Mouse (Mus musculus) MEL (cell line): ENCODE data around the gene Exph5. TPM values are rescaled to one million over a fixed set of nuclear protein-coding genes. Genes with fewer than 3 reads are reported as not detected.

ENCODE experiments used
- DNase-seq: peaks from one replicate; pipeline ENCODE4 v3.0.0; 2011; ENCODE audit warnings: low read depth, low spot score
- H3K27ac ChIP-seq: 2 replicates; pipeline ENCODE4 v1.5.1; 2012; ENCODE audit warnings: low read depth, mild to moderate bottlenecking, control low read depth, low read length, moderate library complexity; ENCODE audit not compliant: control insufficient read depth
- H3K27me3 ChIP-seq, 2 experiments: fragments of 150-350 bp in 1 of 2; sonication (generic) in 1 of 2; 2 replicates each; pipeline ENCODE4 v1.6.1; 2012; ENCODE audit warnings: low read length in 2 of 2, mild to moderate bottlenecking in 2 of 2, improper control_type of control experiment in 1 of 2, moderate library complexity in 1 of 2; ENCODE audit not compliant: insufficient read depth in 2 of 2, control insufficient read depth in 1 of 2
- H3K36me3 ChIP-seq, 2 experiments: 2 replicates each; pipeline ENCODE4 v1.6.1; 2012 to 2014; ENCODE audit warnings: low read length in 2 of 2, improper control_type of control experiment in 1 of 2, inconsistent platforms in 1 of 2, mild to moderate bottlenecking in 1 of 2; ENCODE audit not compliant: insufficient read depth in 2 of 2, control insufficient read depth in 1 of 2
- H3K4me1 ChIP-seq, 2 experiments: fragments of 150-350 bp in 1 of 2; sonication (generic) in 1 of 2; 2 replicates each; pipeline ENCODE4 v1.6.1; 2012; ENCODE audit warnings: low read length in 2 of 2, improper control_type of control experiment in 1 of 2, mild to moderate bottlenecking in 1 of 2; ENCODE audit not compliant: insufficient read depth in 2 of 2, control insufficient read depth in 1 of 2
- H3K4me3 ChIP-seq, 2 experiments: fragments of 150-350 bp in 1 of 2; sonication (generic) in 1 of 2; 2 replicates each; pipeline ENCODE4 v1.5.1; 2012; ENCODE audit warnings: low read depth in 2 of 2, low read length in 2 of 2, mild to moderate bottlenecking in 2 of 2, moderate library complexity in 2 of 2, control low read depth in 1 of 2, improper control_type of control experiment in 1 of 2; ENCODE audit not compliant: control insufficient read depth in 1 of 2, insufficient read depth in 1 of 2
- H3K79me2 ChIP-seq: 2 replicates; pipeline ENCODE4 v1.6.1; 2012; ENCODE audit warnings: mild to moderate bottlenecking, low read length, moderate library complexity; ENCODE audit not compliant: control insufficient read depth, poor library complexity, insufficient read depth
- H3K9ac ChIP-seq: 2 replicates; pipeline ENCODE4 v1.6.1; 2012; ENCODE audit warnings: low read depth, mild to moderate bottlenecking, control low read depth, low read length, moderate library complexity; ENCODE audit not compliant: control insufficient read depth, poor library complexity, severe bottlenecking
- H3K9me3 ChIP-seq: fragments of 150-350 bp; sonication (generic); replicated peaks from 2 replicates; pipeline ENCODE4 v1.6.1; 2012; ENCODE audit warnings: mild to moderate bottlenecking, low read length, improper control_type of control experiment, moderate library complexity; ENCODE audit not compliant: insufficient read depth
- CHD1 ChIP-seq: IDR thresholded peaks from 2 replicates; pipeline ENCODE4 v1.6.1; 2012; ENCODE audit warnings: low read depth, mild to moderate bottlenecking, inconsistent platforms, low read length, improper control_type of control experiment
- CHD2 ChIP-seq: IDR thresholded peaks from 2 replicates; pipeline ENCODE4 v1.6.1; 2011; ENCODE audit warnings: low read length, improper control_type of control experiment
- CTCF ChIP-seq, 3 experiments: IDR thresholded peaks in 2 of 3; conservative IDR thresholded peaks in 1 of 3; 2 replicates each; pipeline ENCODE4 v1.5.1; 2011 to 2012; ENCODE audit warnings: low read length in 3 of 3, low read depth in 2 of 3, mild to moderate bottlenecking in 2 of 3, improper control_type of control experiment in 1 of 3, inconsistent platforms in 1 of 3, mixed read lengths in 1 of 3, moderate library complexity in 1 of 3; ENCODE audit not compliant: control insufficient read depth in 1 of 3, insufficient read depth in 1 of 3, poor library complexity in 1 of 3, severe bottlenecking in 1 of 3
- ELF1 ChIP-seq: IDR thresholded peaks from 2 replicates; pipeline ENCODE4 v1.6.1; 2014; ENCODE audit warnings: low read depth, mild to moderate bottlenecking, inconsistent platforms, low read length, improper control_type of control experiment, moderate library complexity
- EP300 ChIP-seq, 2 experiments: IDR thresholded peaks; 2 replicates each; pipeline ENCODE4 v1.6.1; 2011; ENCODE audit warnings: improper control_type of control experiment in 2 of 2, low read length in 2 of 2, low read depth in 1 of 2, mild to moderate bottlenecking in 1 of 2
- JUND ChIP-seq: IDR thresholded peaks from 2 replicates; pipeline ENCODE4 v1.6.1; 2011; ENCODE audit warnings: low read depth, mild to moderate bottlenecking, improper control_type of control experiment, low read length
- KAT2A ChIP-seq: conservative IDR thresholded peaks from 2 replicates; pipeline ENCODE4 v1.6.1; 2012; ENCODE audit warnings: low read depth, low read length, improper control_type of control experiment, inconsistent platforms
- MAFK ChIP-seq: IDR thresholded peaks from 2 replicates; pipeline ENCODE4 v1.6.1; 2011; ENCODE audit warnings: low read depth, mild to moderate bottlenecking, low read length, improper control_type of control experiment, borderline replicate concordance
- MAX ChIP-seq: IDR thresholded peaks from 2 replicates; pipeline ENCODE4 v1.6.1; 2011; ENCODE audit warnings: low read length, improper control_type of control experiment
- MAZ ChIP-seq: IDR thresholded peaks from 2 replicates; pipeline ENCODE4 v1.6.1; 2012; ENCODE audit warnings: low read depth, mild to moderate bottlenecking, inconsistent platforms, low read length, improper control_type of control experiment
- MYC ChIP-seq: IDR thresholded peaks from 2 replicates; pipeline ENCODE4 v1.6.1; 2011; ENCODE audit warnings: low read depth, mild to moderate bottlenecking, low read length, improper control_type of control experiment, moderate library complexity
- POLR2A ChIP-seq, 2 experiments: IDR thresholded peaks; 2 replicates each; pipeline ENCODE4 v1.6.1; 2011 to 2012; ENCODE audit warnings: low read length in 2 of 2, mild to moderate bottlenecking in 2 of 2, control low read depth in 1 of 2, improper control_type of control experiment in 1 of 2, low read depth in 1 of 2, moderate library complexity in 1 of 2; ENCODE audit not compliant: control insufficient read depth in 1 of 2, insufficient read depth in 1 of 2, poor library complexity in 1 of 2
- SIN3A ChIP-seq: IDR thresholded peaks from 2 replicates; pipeline ENCODE4 v1.6.1; 2012; ENCODE audit warnings: low read length, improper control_type of control experiment, inconsistent platforms
- SMC3 ChIP-seq: IDR thresholded peaks from 2 replicates; pipeline ENCODE4 v1.6.1; 2011; ENCODE audit warnings: low read depth, low read length, improper control_type of control experiment
- TCF12 ChIP-seq: IDR thresholded peaks from 2 replicates; pipeline ENCODE4 v1.6.1; 2014; ENCODE audit warnings: low read depth, mild to moderate bottlenecking, inconsistent platforms, low read length, improper control_type of control experiment, moderate library complexity
- UBTF ChIP-seq: IDR thresholded peaks from 2 replicates; pipeline ENCODE4 v1.6.1; 2012; ENCODE audit warnings: low read depth, mild to moderate bottlenecking, inconsistent platforms, low read length, improper control_type of control experiment, moderate library complexity, borderline replicate concordance; ENCODE audit not compliant: insufficient read depth
- ZC3H11A ChIP-seq: IDR thresholded peaks from 2 replicates; pipeline ENCODE4 v1.6.1; 2012; ENCODE audit warnings: low read depth, mild to moderate bottlenecking, inconsistent platforms, low read length, improper control_type of control experiment
- ZKSCAN1 ChIP-seq: IDR thresholded peaks from 2 replicates; pipeline ENCODE4 v1.6.1; 2012; ENCODE audit warnings: low read depth, mild to moderate bottlenecking, inconsistent platforms, low read length, improper control_type of control experiment, moderate library complexity
- ZMIZ1 ChIP-seq: IDR thresholded peaks from 2 replicates; pipeline ENCODE4 v1.6.1; 2012; ENCODE audit warnings: low read depth, mild to moderate bottlenecking, inconsistent platforms, low read length, improper control_type of control experiment, moderate library complexity
- polyA plus RNA-seq, 2 experiments: library from polyadenylated mRNA; stranded (reverse) in 1 of 2; unstranded in 1 of 2; fragments of >175 nt in 1 of 2; fragments of >200 nt in 1 of 2; gene quantifications; 2 replicates each; pipeline versions ENCODE4 v1.2.1 to v1.2.4; 2012; ENCODE audit warnings: low replicate concordance in 2 of 2, low read depth in 1 of 2; ENCODE audit not compliant: insufficient read length in 2 of 2, insufficient read depth in 1 of 2, missing spikeins in 1 of 2
- total RNA-seq: library from RNA; depleted of rRNA; stranded (reverse); fragments of 300-350 nt; gene quantifications from 2 replicates; pipeline ENCODE4 v1.2.3, GENCODE M21; 2012

Exph5 gene
- total and polyA plus RNA-seq, 3 experiments: not detected

DNA sequence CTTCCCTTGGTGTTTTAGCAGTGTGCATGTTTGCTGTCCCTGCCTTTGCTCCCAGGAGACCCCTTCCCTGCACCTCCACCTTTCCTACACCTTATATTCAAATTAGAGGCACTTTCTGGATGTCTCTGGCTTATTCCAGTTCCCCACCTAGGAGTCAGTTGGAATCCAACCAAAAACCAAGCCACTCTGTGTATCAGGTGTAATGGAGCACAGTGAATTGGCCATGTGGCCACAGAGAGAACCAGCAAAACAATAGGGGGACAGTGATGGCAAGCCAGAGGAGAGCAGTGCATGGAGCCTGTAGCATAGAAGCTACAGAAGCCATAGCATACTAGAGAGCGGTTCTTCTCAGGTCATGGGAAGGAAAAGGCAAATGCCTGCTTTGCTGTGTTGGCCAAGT lies 11.5 kb downstream of the Exph5 start:
- H3K4me1 ChIP-seq: no peaks in the 10 kb centered on the region
- H3K9me3 ChIP-seq: no peaks in the 10 kb centered on the region
- TF ChIP-seq MAFK (no peak), POLR2A (IDR thresholded peaks at IDR 0.05; ENCODE audit: control insufficient read depth in 1 of 2, insufficient read depth in 1 of 2, low read depth in 1 of 2, low read length in 2 of 2, poor library complexity in 1 of 2) (no peak), SIN3A (no peak), ZKSCAN1 (no peak), ZMIZ1 (no peak), MAZ (no peak), SMC3 (no peak), MAX (no peak), JUND (no peak), KAT2A (no peak), CTCF (IDR thresholded peaks at IDR 0.05 in 2 of 3, conservative IDR thresholded peaks at IDR 0.05 in 1 of 3; ENCODE audit: control insufficient read depth in 1 of 3, insufficient read depth in 1 of 3, low read depth in 2 of 3, low read length in 3 of 3, poor library complexity in 1 of 3, severe bottlenecking in 1 of 3) (no peak), EP300 (IDR thresholded peaks at IDR 0.05; ENCODE audit: low read depth in 1 of 2, low read length in 2 of 2) (no peak), ELF1 (no peak), CHD2 (no peak), CHD1 (no peak), MYC (no peak), UBTF (no peak), TCF12 (no peak), ZC3H11A (no peak)
- TF ChIP-seq, all 39 proteins: peak for 0
- H3K79me2 ChIP-seq: no peaks in the 10 kb centered on the region
- H3K27me3 ChIP-seq: peaks cover 0 to 10% of the 10 kb centered on the region in 2 experiments; a peak in 3 of 4 replicates
- H3K4me3 ChIP-seq: no peak overlapping the region
- H3K36me3 ChIP-seq: no peaks in the 10 kb centered on the region
- H3K27ac ChIP-seq: no peak overlapping the region
- no peak for DNase-seq
- no peak overlapping the region for H3K9ac ChIP-seq

DNA sequence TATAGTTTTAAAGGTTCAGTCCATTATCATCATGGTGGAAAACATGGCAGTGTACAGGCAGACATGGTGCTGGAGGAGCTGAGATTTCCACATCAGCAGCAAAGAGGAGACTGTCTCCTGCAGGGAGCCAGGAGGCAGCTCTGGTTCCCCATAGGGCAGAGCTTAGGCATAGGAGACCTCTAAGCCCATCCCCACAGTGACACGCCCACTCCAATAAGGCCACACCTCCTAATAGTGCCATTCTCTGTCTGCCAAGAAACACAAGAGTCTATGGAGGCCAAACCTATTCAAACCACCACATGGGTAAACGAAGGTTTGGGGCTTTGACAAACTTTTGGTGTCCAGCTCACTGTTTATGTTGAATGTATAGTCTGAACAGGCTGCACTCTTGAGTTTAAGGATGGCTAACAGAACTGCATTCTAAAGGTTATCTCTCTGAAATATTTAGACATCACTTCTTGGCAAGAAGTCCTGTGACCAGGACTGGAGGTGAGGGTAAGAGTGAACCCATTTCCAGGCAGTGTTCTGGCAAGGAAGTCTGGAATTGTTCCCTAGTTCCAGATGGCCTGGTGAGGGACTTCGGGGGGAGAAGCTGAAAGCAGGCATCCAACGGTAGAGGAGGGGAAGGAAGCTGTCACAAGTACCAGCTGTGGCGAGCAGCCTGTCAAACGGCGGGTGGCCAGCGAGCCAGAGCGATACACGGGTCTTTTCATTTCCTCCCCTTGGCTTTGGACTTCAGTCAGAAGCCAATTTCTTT lies 19.6 kb downstream of the Exph5 start:
- H3K9ac ChIP-seq: no peak overlapping the region
- TF ChIP-seq CHD2: no peak
- H3K9me3 ChIP-seq: no peaks in the 10 kb centered on the region
- no peak for DNase-seq
- no peak overlapping the region for H3K4me3 ChIP-seq
- H3K27me3 ChIP-seq: no peaks in the 10 kb centered on the region
- no peaks in the 10 kb centered on the region for H3K4me1 ChIP-seq
- no peaks in the 10 kb centered on the region for H3K79me2 ChIP-seq
- no peak overlapping the region for H3K27ac ChIP-seq
- no peaks in the 10 kb centered on the region for H3K36me3 ChIP-seq
